Mouse (Mus musculus) thymus, postnatal 14 days (tissue): ENCODE results near the gene Tada2b.

Experiments
- DNase-seq: peaks from one replicate; pipeline ENCODE4 v3.0.0; 2021

The Tada2b gene

DNA sequence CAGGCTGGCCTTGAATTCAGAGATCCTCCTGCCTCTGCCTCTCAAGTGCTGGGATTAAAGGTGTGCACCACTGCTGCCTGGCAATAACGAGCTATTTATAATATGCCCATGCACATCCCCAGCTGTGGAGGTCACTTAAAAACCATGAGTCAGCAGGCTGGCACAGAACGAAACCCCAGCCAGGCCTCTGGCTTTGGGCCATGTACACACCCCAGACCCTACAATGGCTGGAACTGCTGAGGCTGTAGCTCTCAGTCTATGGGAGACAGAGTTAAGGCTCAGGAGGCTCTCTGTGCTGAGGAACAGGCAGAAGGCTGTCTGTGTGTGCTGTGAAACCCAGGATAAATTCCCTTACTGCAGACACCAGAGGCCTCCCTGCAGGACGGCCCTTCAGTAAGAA lies 43.3 kb downstream of the Tada2b start:
- DNase-seq = no peak

DNA sequence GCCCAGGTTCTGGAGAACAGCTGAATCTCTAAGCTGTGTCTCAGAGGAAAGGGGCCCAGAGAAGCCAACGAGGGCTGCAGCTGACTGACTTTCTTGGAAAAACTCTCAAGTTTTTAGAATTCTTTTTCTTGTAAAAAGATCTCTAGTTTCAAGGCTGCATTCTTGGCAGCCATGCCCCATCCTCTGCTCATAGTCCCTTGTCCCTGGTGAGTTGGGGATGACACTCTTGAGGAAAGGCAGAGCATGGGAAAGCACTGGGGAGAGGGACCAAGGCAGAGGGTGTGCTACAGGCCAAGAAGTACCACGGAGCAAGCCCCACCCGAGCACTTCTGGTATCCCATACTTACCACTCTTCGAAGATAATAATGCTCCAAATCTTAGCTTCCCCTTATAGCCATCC lies 47.2 kb downstream of the Tada2b start:
- no peak for DNase-seq

DNA sequence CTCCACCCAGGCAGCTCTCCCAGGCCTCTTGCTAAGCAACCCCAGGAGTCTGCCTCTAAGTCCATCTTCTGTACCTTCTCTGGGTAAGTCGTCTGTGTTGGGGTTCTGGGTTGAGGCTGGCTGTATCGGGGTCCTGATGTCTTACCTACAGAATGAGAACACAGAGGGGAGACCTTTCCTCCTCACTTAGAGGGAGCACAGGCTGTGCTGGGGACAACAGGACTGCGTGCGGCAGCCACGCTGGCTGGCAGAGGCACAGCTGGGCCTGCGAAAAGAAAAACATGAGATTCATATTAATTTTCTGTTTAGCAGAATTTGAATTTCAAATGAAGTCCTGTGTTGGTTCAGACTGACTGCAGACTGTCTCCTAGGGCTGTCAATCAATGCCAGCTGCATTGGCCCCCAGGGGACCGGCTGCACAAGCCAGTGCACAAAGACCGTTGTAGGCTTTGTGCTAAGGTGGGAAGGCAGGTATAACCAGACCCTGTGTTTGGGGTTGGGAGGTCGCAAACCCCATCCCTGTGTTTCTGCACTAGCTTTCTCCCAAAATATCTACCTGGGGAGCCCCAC lies 49.6 kb downstream of the Tada2b start:
- no peak for DNase-seq

DNA sequence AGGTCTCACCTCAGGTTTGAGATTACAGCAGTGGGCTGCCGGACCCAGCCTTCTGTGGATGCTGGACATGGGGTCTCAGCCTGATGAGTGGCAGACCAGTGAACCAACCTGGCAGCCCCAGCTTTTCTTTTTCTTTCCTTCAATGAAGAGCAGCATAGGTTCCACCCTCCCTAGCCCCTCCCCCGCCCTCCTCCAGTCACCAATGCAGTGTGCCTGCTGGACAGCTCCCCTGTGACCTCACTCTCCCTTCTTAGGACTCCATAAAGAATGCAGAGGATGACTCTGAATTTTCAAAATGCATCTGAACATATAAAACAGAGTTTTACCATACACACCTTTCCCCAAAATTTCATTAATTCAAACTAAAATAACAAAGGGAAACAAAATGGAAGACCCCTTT lies 52.4 kb downstream of the Tada2b start:
- no peak for DNase-seq

DNA sequence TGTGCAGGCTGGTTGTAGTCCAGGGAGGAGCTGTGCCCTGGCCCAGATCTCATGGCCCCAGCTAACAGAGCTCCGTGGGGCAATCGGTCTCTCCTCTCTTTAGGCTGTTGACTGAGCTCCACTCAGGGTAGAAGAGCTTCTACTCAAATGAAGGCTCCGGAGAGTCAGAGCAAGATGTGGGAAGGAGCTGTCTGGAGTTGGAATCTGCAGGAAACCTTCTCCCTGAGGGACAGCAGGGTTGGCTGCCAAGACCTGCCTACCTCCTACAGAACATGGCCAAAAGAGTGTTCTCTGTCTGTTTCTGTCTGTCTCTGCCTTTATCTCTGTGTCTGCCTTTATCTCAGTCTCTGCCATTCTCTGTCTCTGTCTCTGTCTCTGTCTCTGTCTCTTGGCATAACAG lies 54.5 kb downstream of the Tada2b start:
- no peak for DNase-seq

DNA sequence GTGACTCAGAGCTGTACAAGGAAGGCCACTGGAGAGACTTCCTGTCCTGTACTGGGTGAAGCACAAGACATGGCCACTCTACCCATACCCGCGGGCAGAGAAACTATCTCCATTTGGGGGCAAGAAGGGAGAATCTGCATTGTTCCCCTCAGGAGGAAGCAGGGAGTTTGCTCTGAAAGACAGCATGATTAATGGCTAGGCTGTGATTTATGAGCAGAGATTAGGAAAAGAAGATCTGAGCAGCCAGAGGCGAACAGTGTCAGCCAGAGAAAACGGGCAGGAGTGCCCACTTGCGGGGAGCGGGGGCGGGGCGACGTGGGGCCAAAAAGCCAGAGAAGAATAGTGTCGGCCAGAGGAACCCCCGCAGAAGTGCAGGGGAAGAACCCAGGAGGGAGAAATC lies 56.3 kb downstream of the Tada2b start:
- DNase-seq = no peak

DNA sequence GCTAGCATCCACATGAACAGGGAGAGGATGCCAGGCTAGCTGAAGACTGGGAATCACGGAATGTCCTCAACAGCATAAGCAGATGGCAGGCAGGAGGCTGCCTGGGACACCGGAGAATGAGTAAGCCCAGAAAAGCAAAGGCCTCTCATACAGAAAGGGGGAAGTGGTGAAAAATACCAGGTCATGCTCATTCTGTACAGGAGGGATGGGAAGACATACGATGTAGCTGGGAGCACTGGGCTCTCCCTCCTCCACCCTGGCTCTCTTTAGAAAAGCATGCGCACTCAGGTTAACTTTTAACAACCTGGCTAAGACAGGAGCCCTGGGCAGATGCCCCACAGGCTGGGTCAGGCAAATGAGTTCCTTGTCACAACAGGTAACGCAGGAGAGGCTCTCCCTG lies 57.7 kb downstream of the Tada2b start:
- DNase-seq = no peak

DNA sequence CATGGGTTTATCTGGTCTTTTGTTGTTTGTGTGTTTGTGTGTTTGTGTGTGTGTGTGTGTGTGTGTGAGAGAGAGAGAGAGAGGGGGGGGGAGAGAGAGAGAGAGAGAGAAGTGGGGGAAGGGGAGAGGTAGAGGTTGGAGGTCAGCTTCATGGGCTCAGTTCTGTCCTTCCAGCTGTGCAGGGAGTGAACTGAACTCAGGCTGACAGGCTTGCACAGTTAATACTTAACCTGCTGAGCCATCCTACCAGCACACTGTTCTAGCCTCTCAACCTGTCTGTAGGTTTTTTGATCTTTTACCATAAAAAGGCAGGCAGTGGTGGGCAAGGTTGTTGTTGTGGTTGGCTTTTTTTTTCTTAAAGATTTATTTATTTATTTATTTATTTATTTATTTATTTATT lies 59.4 kb downstream of the Tada2b start:
- DNase-seq = no peak
